Mouse (Mus musculus) testis, adult 2 months (tissue): ENCODE data around the gene Adtrp. TPM values are rescaled to one million over a fixed set of nuclear protein-coding genes. Genes with fewer than 3 reads are reported as not detected.

Source experiments
- H3K27ac ChIP-seq: fragments of 200-500 bp; 2 replicates; pipeline ENCODE4 v1.5.1; 2012; ENCODE audit warnings: low read depth, low read length; ENCODE audit not compliant: control insufficient read depth, insufficient read depth
- H3K27me3 ChIP-seq: fragments of 200-500 bp; 2 replicates; pipeline ENCODE4 v1.6.1; 2012; ENCODE audit warnings: mild to moderate bottlenecking, low read length, moderate library complexity; ENCODE audit not compliant: control insufficient read depth, insufficient read depth
- H3K36me3 ChIP-seq: fragments of 200-500 bp; 2 replicates; pipeline ENCODE4 v1.6.1; 2012; ENCODE audit warnings: mild to moderate bottlenecking, low read length; ENCODE audit not compliant: control insufficient read depth, insufficient read depth
- H3K4me1 ChIP-seq: fragments of 200-500 bp; 2 replicates; pipeline ENCODE4 v1.6.1; 2012; ENCODE audit warnings: low read length; ENCODE audit not compliant: control insufficient read depth, insufficient read depth
- H3K4me3 ChIP-seq: fragments of 200-500 bp; 2 replicates; pipeline ENCODE4 v1.5.1; 2012; ENCODE audit warnings: low read depth, mild to moderate bottlenecking, low read length, moderate library complexity, mixed read lengths; ENCODE audit not compliant: control insufficient read depth
- CTCF ChIP-seq: fragments of 200-500 bp; IDR thresholded peaks from 2 replicates; pipeline ENCODE4 v1.5.1; 2012; ENCODE audit warnings: low read depth, mild to moderate bottlenecking, inconsistent platforms, low read length, moderate library complexity; ENCODE audit not compliant: control insufficient read depth, insufficient read depth, insufficient replicate concordance
- POLR2A ChIP-seq: fragments of 200-500 bp; IDR thresholded peaks from 2 replicates; pipeline ENCODE4 v1.6.1; 2012; ENCODE audit warnings: low read depth, mild to moderate bottlenecking, inconsistent platforms, low read length, moderate library complexity; ENCODE audit not compliant: control insufficient read depth
- polyA plus RNA-seq: library from polyadenylated mRNA; depleted of rRNA; stranded (reverse); fragments of >200 nt; gene quantifications from 2 replicates; pipeline ENCODE4 v1.2.3, GENCODE M21; 2012

Adtrp gene
- polyA plus RNA-seq, 1 experiment, result 57.1 TPM

DNA sequence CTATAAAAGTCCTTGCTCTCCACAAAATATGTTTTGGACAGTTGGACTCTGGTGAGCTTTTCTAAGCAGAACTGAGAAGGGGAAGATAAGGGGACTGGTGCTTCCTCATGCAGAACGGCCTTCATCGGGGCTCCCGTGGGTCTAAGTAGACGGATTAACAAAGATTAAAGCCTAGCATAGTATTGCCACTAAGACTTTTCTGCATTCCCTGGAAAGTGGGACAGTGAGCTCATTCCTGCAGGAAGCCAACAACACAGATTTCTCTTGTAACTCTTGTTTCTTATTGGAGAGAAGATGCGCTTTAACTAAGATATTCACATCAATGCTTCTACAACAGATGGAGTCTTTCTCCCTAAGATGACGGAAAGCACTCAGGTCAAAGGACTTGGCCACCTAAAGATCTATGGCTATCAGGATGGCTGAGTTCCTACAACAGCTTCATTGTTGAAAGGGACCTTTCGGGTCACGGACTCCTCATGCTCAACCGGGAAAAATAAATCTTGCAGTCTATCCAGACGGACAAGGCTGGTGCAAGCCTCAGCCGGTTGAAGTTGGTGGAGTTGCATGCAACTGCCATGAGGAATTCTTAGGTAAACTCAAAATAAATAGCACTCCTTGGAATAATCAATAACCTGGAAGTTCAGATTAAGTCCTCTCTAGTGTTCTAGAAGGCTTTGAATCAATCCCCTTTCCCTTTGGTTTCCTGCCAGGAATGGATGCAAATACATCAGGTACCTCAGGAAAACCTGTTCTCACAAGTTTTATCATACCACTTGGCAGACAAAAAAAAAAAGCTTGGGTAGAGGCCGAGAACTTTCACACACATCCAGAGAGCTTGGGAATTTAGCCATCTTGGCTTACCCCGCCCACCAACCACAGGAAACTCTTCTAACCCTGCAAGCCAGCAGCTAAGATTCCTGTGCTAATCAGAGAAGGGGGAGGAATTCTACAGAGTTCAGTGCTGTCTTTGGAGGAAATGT lies 8.0 kb upstream of the Adtrp start:
- Histone ChIP-seq H3K27ac (no peak overlapping the region), H3K36me3 (no peaks in the 10 kb centered on the region), H3K4me1 (no peaks in the 10 kb centered on the region), H3K4me3 (no peak overlapping the region), H3K27me3 (no peaks in the 10 kb centered on the region)
- no peak for TF ChIP-seq POLR2A
- no peak for TF ChIP-seq CTCF

DNA sequence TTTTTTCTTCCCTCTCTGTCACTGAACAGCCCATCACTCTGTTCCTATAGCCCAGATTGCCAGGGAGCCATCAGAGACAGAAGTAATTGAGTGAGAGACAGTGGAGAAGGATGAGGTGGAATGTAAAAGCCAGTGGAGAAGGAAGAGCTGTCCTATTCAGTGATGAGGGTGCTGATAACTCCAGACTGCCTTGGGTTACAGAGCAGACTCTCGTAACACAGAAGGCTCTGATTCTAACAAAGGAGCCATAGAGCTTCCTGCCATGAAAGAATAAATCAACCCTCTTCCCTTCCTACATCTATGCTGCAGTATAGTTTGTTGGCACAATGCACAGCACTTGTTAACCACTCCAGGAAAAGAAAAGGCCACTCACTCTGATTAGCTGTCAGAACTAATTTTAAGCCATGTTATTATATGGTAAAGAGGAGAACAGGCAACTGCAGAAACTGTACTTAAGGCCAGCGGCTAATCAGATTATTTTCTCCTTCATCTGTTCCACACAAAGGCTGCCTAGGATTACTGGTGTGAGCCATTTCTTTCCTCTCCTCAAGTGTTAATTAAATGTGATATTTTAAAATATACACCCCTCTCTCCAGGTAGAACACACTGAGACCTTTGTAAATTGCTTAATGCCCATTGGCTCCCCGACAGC lies 3.4 kb upstream of the Adtrp start:
- no peak overlapping the region for H3K4me3 ChIP-seq
- no peaks in the 10 kb centered on the region for H3K27me3 ChIP-seq
- TF ChIP-seq CTCF (no peak), POLR2A (no peak)
- no peak overlapping the region for H3K27ac ChIP-seq
- no peaks in the 10 kb centered on the region for H3K36me3 ChIP-seq
- H3K4me1 ChIP-seq, result peaks cover 7% of the 10 kb centered on the region

DNA sequence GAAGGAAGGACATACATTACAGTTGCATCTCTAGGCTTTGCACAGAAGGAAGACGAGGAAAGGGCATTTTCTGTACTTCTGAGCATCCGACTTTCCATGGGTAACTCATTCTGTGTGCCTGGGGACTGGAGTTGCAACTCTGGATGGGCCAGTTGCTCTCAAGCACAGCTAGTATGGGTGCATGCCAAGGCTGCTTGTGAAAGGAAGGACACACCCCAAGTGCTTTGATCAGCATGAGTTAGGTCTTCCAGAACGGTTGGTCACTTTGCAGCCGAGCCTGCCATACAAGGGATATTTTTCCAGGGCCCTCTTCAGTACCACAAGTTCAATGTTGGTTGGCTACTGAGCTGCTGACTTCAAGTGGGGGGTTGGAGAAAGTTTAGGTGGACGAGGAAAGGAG lies 968 bp downstream of the Adtrp start:
- H3K4me3 ChIP-seq, result no peak overlapping the region
- TF ChIP-seq CTCF (no peak), POLR2A (no peak)
- no peaks in the 10 kb centered on the region for H3K36me3 ChIP-seq
- H3K27me3 ChIP-seq, result no peaks in the 10 kb centered on the region
- peaks cover 7% of the 10 kb centered on the region for H3K4me1 ChIP-seq
- no peak overlapping the region for H3K27ac ChIP-seq

DNA sequence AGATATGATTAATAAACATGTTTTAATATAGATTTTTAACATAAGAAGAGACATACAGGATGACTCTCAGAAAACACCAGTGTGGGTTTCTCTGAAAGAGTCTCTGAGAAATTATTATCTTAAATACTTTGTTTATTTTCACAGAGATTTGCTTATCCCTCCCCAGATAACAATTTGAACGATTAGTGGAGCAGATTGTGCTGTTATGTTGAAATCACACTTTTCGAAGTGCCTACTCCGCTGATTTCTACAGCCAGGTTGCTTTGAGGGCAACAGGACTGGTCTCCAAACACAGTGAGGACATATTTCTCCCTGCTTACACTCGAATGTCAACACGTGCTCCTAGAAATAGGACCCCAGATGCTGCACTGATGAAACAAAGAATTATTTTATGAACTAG lies 2.5 kb downstream of the Adtrp start:
- Histone ChIP-seq H3K27ac (no peak overlapping the region), H3K27me3 (no peaks in the 10 kb centered on the region), H3K4me3 (no peak overlapping the region), H3K4me1 (peaks cover 7% of the 10 kb centered on the region), H3K36me3 (no peaks in the 10 kb centered on the region)
- TF ChIP-seq POLR2A (no peak), CTCF (no peak)

DNA sequence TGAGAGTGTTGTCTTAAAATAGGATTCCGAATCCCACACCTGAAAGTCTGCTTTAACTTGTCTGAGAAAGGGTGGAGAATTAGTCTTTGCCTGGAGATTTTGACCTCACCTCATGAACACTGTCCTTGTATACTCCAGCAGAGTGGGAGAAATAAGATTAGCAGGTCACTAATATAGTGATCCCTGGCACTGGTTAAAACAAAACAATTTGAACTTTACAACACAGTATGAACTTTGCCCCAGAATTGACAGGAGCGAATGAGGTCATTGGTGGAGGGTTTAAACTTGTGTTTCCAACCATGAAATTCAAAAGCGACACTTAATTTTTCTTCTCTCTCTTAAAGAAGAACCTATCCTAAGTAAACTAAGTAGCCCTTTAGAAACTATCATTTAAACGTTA lies 3.4 kb downstream of the Adtrp start:
- Histone ChIP-seq H3K4me1 (peaks cover 7% of the 10 kb centered on the region), H3K4me3 (no peak overlapping the region), H3K27me3 (no peaks in the 10 kb centered on the region), H3K27ac (no peak overlapping the region), H3K36me3 (no peaks in the 10 kb centered on the region)
- TF ChIP-seq POLR2A (no peak), CTCF (no peak)

DNA sequence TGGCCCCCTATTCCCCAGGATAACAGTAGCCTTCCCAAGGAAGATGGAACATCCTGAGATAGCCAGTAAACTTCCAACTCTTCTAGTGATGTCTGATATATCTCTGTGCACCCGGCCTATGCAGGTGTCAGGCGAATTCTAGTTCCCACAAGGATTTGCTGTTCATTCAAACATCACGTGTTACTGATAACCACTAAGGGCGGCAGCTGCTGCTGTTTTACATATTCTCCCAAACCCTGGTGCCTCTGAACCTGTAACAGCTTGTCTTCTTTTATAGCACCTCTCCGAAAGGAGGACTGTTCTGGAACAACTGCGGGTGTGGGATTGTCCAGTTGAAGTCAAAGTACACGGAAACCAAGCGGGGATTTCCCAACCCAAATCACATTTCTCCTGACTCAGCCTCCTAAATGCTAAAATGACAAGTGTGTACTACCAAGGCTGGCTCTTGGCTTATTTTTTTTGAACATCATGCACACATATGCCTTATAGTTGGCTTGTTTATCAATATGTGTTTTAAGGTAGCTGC lies 13.8 kb downstream of the Adtrp start:
- TF ChIP-seq CTCF (no peak), POLR2A (no peak)
- no peaks in the 10 kb centered on the region for H3K4me1 ChIP-seq
- H3K27me3 ChIP-seq, result no peaks in the 10 kb centered on the region
- no peaks in the 10 kb centered on the region for H3K36me3 ChIP-seq
- H3K27ac ChIP-seq, result no peak overlapping the region
- H3K4me3 ChIP-seq, result no peak overlapping the region

DNA sequence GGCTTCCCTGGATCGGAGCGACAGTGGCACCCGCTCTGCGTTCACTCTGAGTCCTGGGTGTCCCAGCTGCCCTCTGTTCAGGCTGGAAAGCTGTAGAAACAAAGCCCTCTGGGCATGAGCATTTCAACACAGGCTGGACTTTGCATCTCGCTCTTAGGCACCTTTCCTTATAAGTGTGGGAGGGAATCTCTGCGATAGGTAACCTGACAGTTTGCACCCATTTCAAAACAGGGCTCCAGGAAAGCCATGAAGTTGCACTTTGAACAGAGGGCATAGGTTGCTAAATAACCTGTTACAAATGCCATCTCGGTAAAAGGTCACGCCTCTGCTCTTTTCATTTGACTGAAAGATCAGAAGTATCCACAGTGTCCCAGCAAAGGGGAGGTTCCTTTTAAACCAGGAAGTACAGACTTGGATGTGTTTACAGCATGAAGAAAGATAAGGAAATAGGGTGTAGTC lies 19.2 kb downstream of the Adtrp start:
- H3K36me3 ChIP-seq, result no peaks in the 10 kb centered on the region
- peak overlapping the region; percentile 82 for H3K4me3 ChIP-seq
- H3K4me1 ChIP-seq, result no peaks in the 10 kb centered on the region
- H3K27ac ChIP-seq, result no peak overlapping the region
- no peaks in the 10 kb centered on the region for H3K27me3 ChIP-seq
- no peak for TF ChIP-seq POLR2A
- TF ChIP-seq CTCF, result no peak
